ENCODE assay signal across 38 mouse cellular contexts in genomic region chr5:91993061-91993460, GRCm38 (mm10). TPM values are rescaled to one million over a fixed set of nuclear protein-coding genes. Genes with fewer than 3 reads are reported as not detected.
"Had no signal": no experiment of that assay in that cellular context is flagged by ENCODE, and none has a peak within 500 bp of the region (broad histone marks: within the 10 kb centered on the region; RNA-seq: fewer than 3 reads in every experiment).

No protein-coding gene starts in this region.

- H3K27ac ChIP-seq: gastrocnemius, adult 2 months; heart, embryonic 10.5 days; hindbrain, embryonic 10.5 days; hindbrain, embryonic 12.5 days; hindbrain, embryonic 14.5 days; intestine, embryonic 15.5 days; layer of hippocampus, adult 2 months; limb, embryonic 13.5 days; limb, embryonic 15.5 days had no signal

- H3K4me3 ChIP-seq: gastrocnemius, adult 2 months; heart, embryonic 10.5 days; heart, embryonic 12.5 days; hindbrain, embryonic 10.5 days; hindbrain, embryonic 12.5 days; intestine, embryonic 15.5 days; layer of hippocampus, adult 2 months; limb, embryonic 13.5 days; limb, embryonic 15.5 days had no signal

- H3K9me3 ChIP-seq: heart, embryonic 10.5 days; heart, embryonic 12.5 days; hindbrain, embryonic 10.5 days; hindbrain, embryonic 12.5 days; intestine, embryonic 15.5 days; limb, embryonic 13.5 days; limb, embryonic 15.5 days had no signal

- DNase-seq: gastrocnemius, adult 2 months; gastrocnemius, postnatal 10 days; gastrocnemius, postnatal 25 days; heart, adult 18-20 months; heart, postnatal 10 days; heart, postnatal 4 days; kidney, adult 18-20 months; kidney, adult 8-10 months; kidney, postnatal 10 days; kidney, postnatal 25 days; kidney, postnatal 4 days; left cerebral cortex, postnatal 4 days had no signal

- H3K36me3 ChIP-seq: heart, embryonic 10.5 days; heart, embryonic 12.5 days; hindbrain, embryonic 10.5 days; hindbrain, embryonic 12.5 days; intestine, embryonic 15.5 days; limb, embryonic 13.5 days; limb, embryonic 15.5 days had no signal

- H3K9ac ChIP-seq: heart, embryonic 12.5 days; hindbrain, embryonic 12.5 days; hindbrain, embryonic 14.5 days; intestine, embryonic 15.5 days; limb, embryonic 13.5 days; limb, embryonic 15.5 days had no signal

- H3K27me3 ChIP-seq: heart, embryonic 12.5 days; hindbrain, embryonic 12.5 days; intestine, embryonic 15.5 days; limb, embryonic 13.5 days; limb, embryonic 15.5 days had no signal

- H3K4me1 ChIP-seq: heart, embryonic 10.5 days; heart, embryonic 12.5 days; hindbrain, embryonic 10.5 days; hindbrain, embryonic 12.5 days; intestine, embryonic 15.5 days; limb, embryonic 13.5 days; limb, embryonic 15.5 days had no signal

RNA-seq across cellular contexts. Expression of gene Odaph, which starts 5.8 kb away (rescaled TPM):
- total RNA-seq: gastrocnemius, adult 2 months; gastrocnemius, postnatal 25 days; gastrocnemius, postnatal 4 days; granulocyte monocyte progenitor cell, adult 5-6 weeks; heart, adult 18-20 months; heart, adult 8-10 months; heart, postnatal 10 days; heart, postnatal 25 days; heart, postnatal 4 days; layer of hippocampus, adult 2 months; layer of hippocampus, postnatal 25 days; left cerebral cortex, adult 18-20 months; left cerebral cortex, adult 8-10 months; left cerebral cortex, postnatal 10 days; left cerebral cortex, postnatal 25 days; left cerebral cortex, postnatal 4 days; liver, adult 2 months had no signal
- polyA plus RNA-seq: heart, embryonic 10.5 days; heart, embryonic 12.5 days; heart, embryonic 14.5 days; heart, embryonic 16.5 days; hindbrain, embryonic 10.5 days; hindbrain, embryonic 12.5 days; hindbrain, embryonic 14.5 days; inflammation-experienced regulatory T-cells, adult 6 months; intestine, embryonic 15.5 days; intestine, postnatal 0 days; kidney, embryonic 14.5 days; kidney, embryonic 16.5 days; limb, embryonic 11.5 days; limb, embryonic 13.5 days; liver, adult 2 months had no signal
